Mouse (Mus musculus) G1E (cell line): ENCODE measurements around the gene C730034F03Rik.

Source experiments
- CTCF ChIP-seq: IDR thresholded peaks from 2 replicates; pipeline ENCODE4 v1.5.1; 2012; ENCODE audit warnings: low read depth, low read length, inconsistent platforms, mixed read lengths
- GATA1 ChIP-seq: IDR thresholded peaks from 2 replicates; pipeline ENCODE4 v1.6.1; 2012; ENCODE audit warnings: borderline replicate concordance, low read length, inconsistent platforms, mixed read lengths
- GATA2 ChIP-seq: IDR thresholded peaks from 2 replicates; pipeline ENCODE4 v1.6.1; 2012; ENCODE audit warnings: low read depth, low read length, inconsistent platforms, borderline replicate concordance
- POLR2AphosphoS5 ChIP-seq: IDR thresholded peaks from 2 replicates; pipeline ENCODE4 v1.6.1; 2012; ENCODE audit warnings: low read depth, low read length, inconsistent platforms; ENCODE audit not compliant: insufficient replicate concordance
- TAL1 ChIP-seq: conservative IDR thresholded peaks from 2 replicates; pipeline ENCODE4 v1.6.1; 2012; ENCODE audit warnings: low read depth, low read length, inconsistent platforms, mixed read lengths

GRCm38 (mm10) chr15:89478622-89479021 is 49.2 kb downstream of the C730034F03Rik start:
- TF ChIP-seq CTCF = no peak
- no peak for TF ChIP-seq GATA1
- TF ChIP-seq TAL1 = no peak
- no peak for TF ChIP-seq POLR2AphosphoS5
- no peak for TF ChIP-seq GATA2
